Mouse (Mus musculus) embryonic facial prominence, embryonic 15.5 days (tissue): ENCODE measurements around the gene Ddr1. TPM values are rescaled to one million over a fixed set of nuclear protein-coding genes. Genes with fewer than 3 reads are reported as not detected.

ENCODE experiments used
- ATAC-seq: fragments of 200-750 bp; cut with Nextera tagmentation; 2 replicates; pipeline ENCODE4 v1.8.0; 2017; ENCODE audit warnings: low read depth, moderate TSS enrichment; ENCODE audit not compliant: insufficient number of reproducible peaks, low FRiP score, low TSS enrichment
- H3K27ac ChIP-seq: fragments of 300-500 bp; sonication (generic); replicated peaks from 2 replicates; pipeline ENCODE4 v1.5.1; 2015; ENCODE audit warnings: mild to moderate bottlenecking, inconsistent platforms
- H3K27me3 ChIP-seq: fragments of 300-500 bp; sonication (generic); 2 replicates; pipeline ENCODE4 v1.6.1; 2015; ENCODE audit warnings: inconsistent platforms
- H3K36me3 ChIP-seq: fragments of 300-500 bp; sonication (generic); 2 replicates; pipeline ENCODE4 v1.6.1; 2015; ENCODE audit warnings: mild to moderate bottlenecking, inconsistent platforms
- H3K4me1 ChIP-seq: fragments of 300-500 bp; sonication (generic); 2 replicates; pipeline ENCODE4 v1.6.1; 2015; ENCODE audit warnings: inconsistent platforms
- H3K4me2 ChIP-seq: fragments of 300-500 bp; sonication (generic); replicated peaks from 2 replicates; pipeline ENCODE4 v1.6.1; 2015; ENCODE audit warnings: mild to moderate bottlenecking, inconsistent platforms
- H3K4me3 ChIP-seq: fragments of 300-500 bp; sonication (generic); replicated peaks from 2 replicates; pipeline ENCODE4 v1.5.1; 2015; ENCODE audit warnings: mild to moderate bottlenecking, inconsistent platforms
- H3K9ac ChIP-seq: fragments of 300-500 bp; sonication (generic); 2 replicates; pipeline ENCODE4 v1.6.1; 2015; ENCODE audit warnings: inconsistent platforms
- H3K9me3 ChIP-seq: fragments of 300-500 bp; sonication (generic); replicated peaks from 2 replicates; pipeline ENCODE4 v1.6.1; 2016; ENCODE audit warnings: inconsistent platforms
- WGBS: fragments of 180-500 bp; shearing (Covaris S2); methylation state at CpG from one replicate; pipeline ENCODE4 v1.1.7; 2015; 5-methylcytosine and 5-hydroxymethylcytosine counted together
- polyA plus RNA-seq: library from polyadenylated mRNA; unstranded; fragments of >200 nt; fragmentation: Nextera tagmentation; extraction: Ambion mirVana; gene quantifications from 2 replicates; pipeline ENCODE4 v1.2.1, GENCODE M21; 2015

Gene Ddr1
- polyA plus RNA-seq: 95.1 and 100 TPM in 2 replicates

DNA sequence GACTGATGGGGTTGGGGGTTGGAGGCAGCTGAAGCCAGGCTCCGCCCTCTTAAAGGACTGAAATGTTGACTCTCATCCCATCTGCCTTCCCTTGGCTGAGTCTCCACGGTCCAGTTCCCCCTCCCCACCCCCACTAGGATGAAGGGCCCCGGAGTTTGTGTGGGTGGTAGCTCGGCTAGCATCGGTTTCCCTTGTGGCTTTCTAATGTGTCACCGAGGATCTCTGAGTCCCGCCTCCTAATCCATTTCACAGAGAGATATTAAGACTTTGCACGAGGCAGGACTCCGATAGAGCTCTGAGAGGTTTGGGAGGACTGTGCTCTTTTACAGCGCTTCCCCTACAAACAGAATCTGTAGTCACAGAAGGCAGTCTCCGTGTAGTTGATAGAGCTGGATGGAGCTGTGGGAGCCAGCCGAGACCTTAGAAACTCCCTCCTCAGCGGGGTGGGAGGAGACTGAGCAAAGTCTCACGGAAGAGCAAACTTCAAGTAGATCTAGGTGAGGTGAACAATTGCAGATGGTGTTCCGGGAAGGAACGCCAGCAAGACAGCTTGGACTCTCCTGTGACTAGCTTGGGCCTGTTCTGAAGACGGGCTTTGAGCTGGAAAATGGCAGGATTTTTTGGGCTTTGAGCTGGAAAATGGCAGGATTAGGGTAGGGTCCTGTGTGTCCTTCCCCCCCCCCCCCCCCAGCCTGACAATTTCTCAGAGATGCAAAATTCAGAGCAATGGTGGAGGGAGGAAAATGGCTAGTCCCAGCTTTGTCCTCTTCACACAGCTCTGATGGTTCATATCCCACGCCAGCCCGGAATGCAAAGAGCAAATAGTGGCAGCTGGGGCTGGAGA lies at the start of gene Ddr1:
Gene Ddr1, minus strand, starts transcription at position 1 of the 844 bp plus-strand sequence.
- Histone ChIP-seq H3K4me1 (peaks cover 45% of the 10 kb centered on the region), H3K36me3 (no peaks in the 10 kb centered on the region), H3K9me3 (no peaks in the 10 kb centered on the region), H3K27ac (peak within 1 kb of the TSS; percentile 91), H3K27me3 (no peaks in the 10 kb centered on the region), H3K9ac (peak within 1 kb of the TSS; percentile 45), H3K4me2 (peak within 1 kb of the TSS; percentile 77), H3K4me3 (peak within 1 kb of the TSS; percentile 38)
- 8% methylated on average over 19 of the region's 19 CpGs for WGBS
- no peak for ATAC-seq

DNA sequence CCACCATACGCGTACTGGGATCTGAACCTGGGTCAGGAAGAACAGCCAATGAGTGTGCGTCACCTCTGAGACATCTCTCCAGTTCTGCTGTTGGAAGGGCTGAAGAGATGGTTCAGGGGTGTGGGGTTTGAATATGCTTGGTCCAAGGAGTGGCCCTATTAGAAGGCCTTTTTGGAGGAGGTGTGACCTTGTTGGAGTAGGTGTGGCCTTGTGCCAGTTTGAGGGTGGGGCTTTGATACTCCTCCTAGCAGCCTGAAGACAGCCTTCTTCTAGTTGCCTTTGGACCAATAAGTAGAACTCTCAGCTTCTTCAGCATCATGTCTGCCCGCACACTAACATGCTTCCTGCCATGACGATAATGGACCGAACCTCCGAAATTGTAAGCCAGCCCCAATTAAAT lies 49.2 kb upstream of the Ddr1 start:
- Histone ChIP-seq H3K4me1 (peaks cover 11% of the 10 kb centered on the region), H3K27ac (no peak overlapping the region), H3K9ac (no peak overlapping the region), H3K4me3 (no peak overlapping the region), H3K36me3 (no peaks in the 10 kb centered on the region), H3K4me2 (no peak overlapping the region), H3K27me3 (no peaks in the 10 kb centered on the region), H3K9me3 (no peaks in the 10 kb centered on the region)
- no peak for ATAC-seq
- WGBS: 93% methylated on average over 7 of the region's 7 CpGs

DNA sequence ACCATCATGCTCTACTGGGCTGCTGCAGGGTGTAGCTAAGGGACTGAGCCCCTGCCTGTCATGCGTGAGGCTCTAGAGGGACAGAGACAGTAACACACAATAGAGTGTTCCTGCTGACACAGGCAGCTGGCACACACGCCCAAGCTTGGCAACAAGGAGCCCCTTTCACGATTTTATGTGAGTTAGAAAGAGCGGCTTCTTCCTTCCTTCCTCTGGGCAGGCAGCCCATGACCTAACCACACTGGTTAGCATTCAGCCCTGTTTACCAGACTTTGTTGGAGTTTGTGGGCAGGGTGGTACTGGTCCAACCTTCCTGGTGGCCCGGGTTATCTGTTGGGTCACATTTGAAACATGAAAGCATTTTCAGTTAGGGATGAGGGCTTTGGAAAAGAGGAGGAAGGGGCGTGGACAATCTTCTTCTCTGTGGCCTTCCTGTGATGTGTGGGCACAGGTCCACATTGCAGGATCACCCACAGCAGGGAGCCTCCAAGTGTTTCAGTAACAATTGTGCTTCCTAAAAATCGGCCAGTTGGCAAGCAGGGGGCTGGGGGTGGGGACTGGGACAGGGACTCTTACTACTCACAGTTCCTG lies 47.9 kb upstream of the Ddr1 start:
- WGBS: 46% methylated on average over 7 of the region's 7 CpGs
- Histone ChIP-seq H3K27ac (peak overlapping the region; percentile 45), H3K4me3 (no peak overlapping the region), H3K4me1 (peaks cover 11% of the 10 kb centered on the region), H3K36me3 (no peaks in the 10 kb centered on the region), H3K9me3 (no peaks in the 10 kb centered on the region), H3K9ac (no peak overlapping the region), H3K4me2 (no peak overlapping the region), H3K27me3 (no peaks in the 10 kb centered on the region)
- ATAC-seq: peak; percentile 75

DNA sequence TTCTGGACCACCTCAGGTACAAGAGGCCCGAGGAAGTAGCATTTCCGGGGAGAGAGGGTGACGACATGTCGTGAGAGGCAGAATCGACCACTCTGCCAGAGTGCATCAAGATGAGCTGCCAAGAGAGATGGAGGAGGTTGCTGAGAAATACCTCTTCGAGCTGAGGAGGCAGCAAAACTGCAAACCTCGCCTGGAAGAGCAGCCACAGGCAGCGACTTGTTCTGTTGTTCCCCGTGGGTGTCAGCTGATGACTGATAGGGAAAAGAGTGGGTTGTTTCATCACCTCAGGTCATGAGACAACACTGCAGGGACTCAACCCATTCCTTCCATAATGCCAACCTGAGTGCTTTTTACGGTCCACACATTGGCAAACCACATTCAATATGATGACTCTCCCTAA lies 45.3 kb upstream of the Ddr1 start:
- H3K4me1 ChIP-seq: peaks cover 11% of the 10 kb centered on the region
- H3K9ac ChIP-seq: no peak overlapping the region
- H3K4me2 ChIP-seq: no peak overlapping the region
- WGBS: 63% methylated on average over 10 of the region's 10 CpGs
- H3K36me3 ChIP-seq: no peaks in the 10 kb centered on the region
- H3K27ac ChIP-seq: no peak overlapping the region
- H3K27me3 ChIP-seq: no peaks in the 10 kb centered on the region
- no peak overlapping the region for H3K4me3 ChIP-seq
- H3K9me3 ChIP-seq: no peaks in the 10 kb centered on the region
- ATAC-seq: no peak

DNA sequence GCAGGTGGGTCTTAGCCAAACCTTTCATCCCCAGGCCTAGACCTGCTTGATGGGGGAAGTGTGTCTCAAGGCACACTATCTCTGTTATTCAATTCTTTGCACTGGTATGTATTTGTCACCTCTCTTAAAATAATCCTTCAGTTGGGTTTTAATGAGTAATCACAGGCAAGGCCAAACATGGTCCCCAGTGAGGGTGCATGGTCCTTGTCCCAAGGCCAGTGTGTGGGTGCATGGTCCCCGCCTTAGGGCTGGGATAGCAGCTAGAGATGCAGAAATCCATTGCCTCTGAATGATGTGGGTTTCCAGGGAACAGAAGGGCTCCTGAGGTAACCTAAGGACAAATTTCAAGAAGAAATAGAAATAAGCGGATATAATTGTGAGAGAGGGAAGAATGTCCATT lies 39.9 kb upstream of the Ddr1 start:
- Histone ChIP-seq H3K27ac (no peak overlapping the region), H3K9ac (no peak overlapping the region), H3K9me3 (no peaks in the 10 kb centered on the region), H3K36me3 (no peaks in the 10 kb centered on the region), H3K4me2 (no peak overlapping the region), H3K4me1 (0 out of 2 replicates have a peak, but pooled peaks cover 3% of the 10 kb centered on the region), H3K4me3 (no peak overlapping the region), H3K27me3 (0 out of 2 replicates have a peak, but pooled peaks cover under 1% of the 10 kb centered on the region)
- WGBS: 85% methylated on average over 2 of the region's 2 CpGs
- no peak for ATAC-seq

DNA sequence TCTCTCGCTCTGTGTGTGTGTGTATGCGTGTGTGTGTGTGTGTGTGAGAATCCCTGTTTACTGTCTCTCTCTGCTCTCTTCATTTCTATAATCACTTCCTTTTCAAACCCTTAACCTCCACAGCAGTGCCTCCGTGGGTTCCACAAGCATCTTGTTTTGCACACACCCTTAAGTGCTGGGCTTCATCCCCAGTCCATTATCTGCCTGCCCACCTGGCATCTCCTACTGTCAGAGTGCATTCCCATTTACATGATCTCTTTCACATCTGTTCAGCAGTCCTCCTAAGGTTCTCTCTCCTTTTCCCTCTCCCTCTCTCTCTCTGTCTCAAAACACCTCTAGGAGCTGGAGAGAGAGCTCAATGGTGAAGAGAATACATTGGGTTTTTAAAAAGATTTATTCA lies 38.5 kb upstream of the Ddr1 start:
- Histone ChIP-seq H3K36me3 (no peaks in the 10 kb centered on the region), H3K4me2 (no peak overlapping the region), H3K27ac (no peak overlapping the region), H3K4me1 (0 out of 2 replicates have a peak, but pooled peaks cover 3% of the 10 kb centered on the region), H3K9ac (no peak overlapping the region), H3K27me3 (peaks cover 7% of the 10 kb centered on the region; the same call in 1 of the 2 replicates), H3K9me3 (no peaks in the 10 kb centered on the region), H3K4me3 (no peak overlapping the region)
- 66% methylated on average over 3 of the region's 3 CpGs for WGBS
- no peak for ATAC-seq

DNA sequence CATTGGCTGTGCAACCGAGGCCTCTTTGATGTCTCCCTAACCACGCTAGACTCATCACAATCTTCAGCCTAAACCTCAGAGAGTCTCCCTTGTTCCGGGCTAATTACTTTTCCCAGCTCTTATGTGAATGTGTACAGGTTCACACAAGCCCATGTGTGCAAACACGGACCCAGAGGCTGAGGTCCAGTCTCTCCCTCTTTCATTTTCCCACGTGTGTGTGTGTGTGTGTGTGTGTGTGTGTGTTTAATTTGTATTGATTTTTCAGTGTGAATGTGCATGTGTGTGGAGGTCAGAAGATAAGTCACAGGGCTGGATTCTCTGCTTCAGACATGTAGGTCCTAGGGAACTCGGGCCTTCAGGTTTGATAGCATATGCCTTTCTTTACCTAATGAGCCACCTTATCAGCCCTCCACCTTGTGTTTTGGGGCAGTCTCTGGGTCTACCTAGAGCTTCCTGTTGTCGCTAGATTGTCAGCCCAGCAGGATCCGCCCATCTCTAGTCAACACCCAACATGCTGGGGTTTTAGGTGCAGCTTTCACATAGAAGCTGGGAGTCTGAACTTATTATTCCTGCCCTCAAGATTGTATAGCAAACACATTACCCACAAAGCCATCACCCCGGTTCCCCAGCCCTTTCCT lies 37.3 kb upstream of the Ddr1 start:
- WGBS: 67% methylated on average over 9 of the region's 9 CpGs

DNA sequence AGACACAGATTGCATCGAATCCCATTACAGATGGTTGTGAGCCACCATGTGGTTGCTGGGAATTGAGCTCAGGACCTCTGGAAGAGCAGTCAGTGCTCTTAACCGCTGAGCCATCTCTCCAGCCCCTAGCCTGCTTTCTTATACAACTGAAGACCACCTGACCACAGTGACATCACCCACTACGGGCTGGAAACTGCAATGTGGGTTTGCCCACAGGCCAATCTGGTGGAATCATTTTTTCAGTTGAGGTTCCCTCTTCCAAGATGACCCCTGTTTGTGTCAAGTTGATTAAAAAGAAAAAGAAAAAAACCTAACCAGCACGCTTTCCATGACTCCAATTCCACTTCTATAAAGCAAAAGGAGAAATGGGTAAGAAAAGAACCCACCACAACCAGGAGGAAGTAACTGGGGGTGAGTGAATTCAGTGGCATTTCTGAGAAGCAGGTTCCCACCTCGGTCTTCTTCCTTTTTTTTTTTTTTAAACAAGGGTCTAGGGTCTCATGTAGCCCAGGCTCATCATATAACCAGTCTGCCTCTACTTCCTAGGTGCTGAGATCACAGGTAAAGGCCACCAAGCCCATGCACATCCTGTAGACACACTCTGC lies 36.0 kb upstream of the Ddr1 start:
- ATAC-seq: no peak
- H3K27ac ChIP-seq: no peak overlapping the region
- no peak overlapping the region for H3K9ac ChIP-seq
- no peaks in the 10 kb centered on the region for H3K36me3 ChIP-seq
- H3K27me3 ChIP-seq: peaks cover 7% of the 10 kb centered on the region; the same call in 1 of the 2 replicates
- WGBS: 73% methylated on average over 5 of the region's 5 CpGs
- H3K4me1 ChIP-seq: peaks cover 12% of the 10 kb centered on the region
- H3K4me2 ChIP-seq: no peak overlapping the region
- no peak overlapping the region for H3K4me3 ChIP-seq
- H3K9me3 ChIP-seq: no peaks in the 10 kb centered on the region

More for the DNA sequence above, 37.3 kb upstream of the Ddr1 start:
- H3K36me3 ChIP-seq: no peaks in the 10 kb centered on the region
- H3K4me3 ChIP-seq: no peak overlapping the region
- H3K4me1 ChIP-seq: peaks cover 4% of the 10 kb centered on the region
- H3K27me3 ChIP-seq: peaks cover 7% of the 10 kb centered on the region; the same call in 1 of the 2 replicates
- no peak for ATAC-seq
- no peak overlapping the region for H3K27ac ChIP-seq
- no peak overlapping the region for H3K4me2 ChIP-seq
- no peaks in the 10 kb centered on the region for H3K9me3 ChIP-seq
- H3K9ac ChIP-seq: no peak overlapping the region

DNA sequence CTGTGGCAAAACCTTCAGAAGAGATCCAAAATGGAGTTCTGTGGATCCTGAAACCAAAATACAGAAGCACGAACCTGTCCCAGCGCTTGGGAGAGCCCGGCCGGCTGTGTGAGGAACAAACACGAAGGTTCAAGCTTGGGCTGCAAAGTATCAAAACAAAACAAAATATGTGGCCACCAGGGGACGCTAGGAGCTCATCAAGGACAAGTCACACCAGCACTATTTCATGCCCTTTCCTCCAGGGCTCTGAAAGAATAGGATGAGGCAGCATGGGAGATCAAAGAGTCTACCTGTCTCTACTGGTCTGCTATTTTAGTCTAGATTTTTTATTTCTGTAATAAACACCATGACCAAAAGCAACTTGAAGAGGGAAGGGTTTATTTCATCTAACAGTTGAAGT lies 35.3 kb upstream of the Ddr1 start:
- 11% methylated on average over 6 of the region's 6 CpGs for WGBS

DNA sequence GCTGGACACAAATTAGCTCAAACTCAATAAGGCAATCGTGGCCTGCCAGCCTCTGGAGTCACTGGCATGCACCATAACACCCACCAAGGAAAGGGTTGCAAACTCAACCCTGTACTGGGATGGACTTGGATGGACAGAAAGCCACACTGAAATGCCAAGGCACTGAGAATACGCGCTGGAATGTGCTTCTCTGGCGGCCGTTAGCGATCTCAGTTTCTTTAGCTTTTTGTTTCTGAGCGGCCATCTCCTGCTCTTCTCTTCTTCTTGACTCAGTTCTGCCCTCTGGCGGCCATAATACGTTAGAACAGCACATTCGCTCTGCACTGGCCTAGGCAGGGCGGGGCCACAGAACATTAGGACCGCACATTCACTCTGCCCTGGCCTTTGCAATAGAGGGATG lies 33.3 kb upstream of the Ddr1 start:
- H3K9ac ChIP-seq: no peak overlapping the region
- no peak overlapping the region for H3K4me2 ChIP-seq
- H3K36me3 ChIP-seq: no peaks in the 10 kb centered on the region
- no peak overlapping the region for H3K27ac ChIP-seq
- 11% methylated on average over 12 of the region's 12 CpGs for WGBS
- H3K4me3 ChIP-seq: no peak overlapping the region
- H3K9me3 ChIP-seq: no peaks in the 10 kb centered on the region
- H3K27me3 ChIP-seq: peaks cover 7% of the 10 kb centered on the region; the same call in 1 of the 2 replicates
- peak; percentile 80; the same call in 1 of the 2 replicates for ATAC-seq
- peaks cover 12% of the 10 kb centered on the region for H3K4me1 ChIP-seq

More for the DNA sequence above, 35.3 kb upstream of the Ddr1 start:
- Histone ChIP-seq H3K9me3 (no peaks in the 10 kb centered on the region), H3K27ac (no peak overlapping the region), H3K4me2 (no peak overlapping the region), H3K27me3 (peaks cover 7% of the 10 kb centered on the region; the same call in 1 of the 2 replicates), H3K36me3 (no peaks in the 10 kb centered on the region), H3K4me1 (peaks cover 12% of the 10 kb centered on the region), H3K9ac (no peak overlapping the region), H3K4me3 (no peak overlapping the region)
- ATAC-seq: peak; percentile 44; the same call in 1 of the 2 replicates
